Mouse (Mus musculus) embryo, embryonic 11 days (tissue): ENCODE data around the gene Vps53.

Experiments used
- DNase-seq: peaks from one replicate; pipeline ENCODE4 v3.0.0-alpha.2; 2015

The Vps53 gene

GRCm38 (mm10) chr11:76167079-76167765 is 12.2 kb downstream of the Vps53 start:
- DNase-seq, result peak; percentile 74

- no peak for DNase-seq
These were observed 12.8 kb downstream of the Vps53 start for GRCm38 (mm10) chr11:76166657-76167056.

- DNase-seq, result peak; percentile 14
These were observed 19.2 kb downstream of the Vps53 start for GRCm38 (mm10) chr11:76160251-76160650.

- no peak for DNase-seq
These were observed 21.1 kb downstream of the Vps53 start for GRCm38 (mm10) chr11:76158375-76158774.

- no peak for DNase-seq
These were observed 24.6 kb downstream of the Vps53 start for GRCm38 (mm10) chr11:76154861-76155260.

- no peak for DNase-seq
These were observed 25.2 kb downstream of the Vps53 start for GRCm38 (mm10) chr11:76154200-76154599.

- no peak for DNase-seq
These were observed 26.1 kb downstream of the Vps53 start for GRCm38 (mm10) chr11:76153236-76153951.

GRCm38 (mm10) chr11:76150980-76151379 is 28.5 kb downstream of the Vps53 start:
- no peak for DNase-seq

- DNase-seq, result no peak
These were observed 31.1 kb downstream of the Vps53 start for GRCm38 (mm10) chr11:76148055-76149008.

- no peak for DNase-seq
These were observed 33.0 kb downstream of the Vps53 start for GRCm38 (mm10) chr11:76146187-76147010.

- no peak for DNase-seq
These were observed 34.3 kb downstream of the Vps53 start for GRCm38 (mm10) chr11:76145169-76145568.

- no peak for DNase-seq
These were observed 35.1 kb downstream of the Vps53 start for GRCm38 (mm10) chr11:76144386-76144785.

GRCm38 (mm10) chr11:76137996-76138395 is 41.5 kb downstream of the Vps53 start:
- no peak for DNase-seq

GRCm38 (mm10) chr11:76135641-76136437 is 43.6 kb downstream of the Vps53 start:
- no peak for DNase-seq

GRCm38 (mm10) chr11:76130859-76131258 is 48.6 kb downstream of the Vps53 start:
- no peak for DNase-seq

GRCm38 (mm10) chr11:76125386-76125785 is 54.1 kb downstream of the Vps53 start:
- DNase-seq, result peak; percentile 55

- no peak for DNase-seq
These were observed 55.9 kb downstream of the Vps53 start for GRCm38 (mm10) chr11:76123517-76123916.

- DNase-seq, result no peak
These were observed 56.9 kb downstream of the Vps53 start for GRCm38 (mm10) chr11:76122571-76122970.

- no peak for DNase-seq
These were observed 58.4 kb downstream of the Vps53 start for GRCm38 (mm10) chr11:76121086-76121485.

GRCm38 (mm10) chr11:76120407-76120901 is 59.0 kb downstream of the Vps53 start:
- peak; percentile 23 for DNase-seq

GRCm38 (mm10) chr11:76110416-76110815 is 69.0 kb downstream of the Vps53 start:
- no peak for DNase-seq
